Mouse (Mus musculus) right cerebral cortex, postnatal 14 days (tissue): ENCODE data around the gene BC034090.
"Not testable (repeated sequence)": the region's sequence is repeated elsewhere in the genome, so short reads cannot be mapped to it uniquely, and the experiment has no call there.

ENCODE experiments used
- DNase-seq: peaks from one replicate; pipeline ENCODE4 v3.0.0; 2022

The BC034090 gene

DNA sequence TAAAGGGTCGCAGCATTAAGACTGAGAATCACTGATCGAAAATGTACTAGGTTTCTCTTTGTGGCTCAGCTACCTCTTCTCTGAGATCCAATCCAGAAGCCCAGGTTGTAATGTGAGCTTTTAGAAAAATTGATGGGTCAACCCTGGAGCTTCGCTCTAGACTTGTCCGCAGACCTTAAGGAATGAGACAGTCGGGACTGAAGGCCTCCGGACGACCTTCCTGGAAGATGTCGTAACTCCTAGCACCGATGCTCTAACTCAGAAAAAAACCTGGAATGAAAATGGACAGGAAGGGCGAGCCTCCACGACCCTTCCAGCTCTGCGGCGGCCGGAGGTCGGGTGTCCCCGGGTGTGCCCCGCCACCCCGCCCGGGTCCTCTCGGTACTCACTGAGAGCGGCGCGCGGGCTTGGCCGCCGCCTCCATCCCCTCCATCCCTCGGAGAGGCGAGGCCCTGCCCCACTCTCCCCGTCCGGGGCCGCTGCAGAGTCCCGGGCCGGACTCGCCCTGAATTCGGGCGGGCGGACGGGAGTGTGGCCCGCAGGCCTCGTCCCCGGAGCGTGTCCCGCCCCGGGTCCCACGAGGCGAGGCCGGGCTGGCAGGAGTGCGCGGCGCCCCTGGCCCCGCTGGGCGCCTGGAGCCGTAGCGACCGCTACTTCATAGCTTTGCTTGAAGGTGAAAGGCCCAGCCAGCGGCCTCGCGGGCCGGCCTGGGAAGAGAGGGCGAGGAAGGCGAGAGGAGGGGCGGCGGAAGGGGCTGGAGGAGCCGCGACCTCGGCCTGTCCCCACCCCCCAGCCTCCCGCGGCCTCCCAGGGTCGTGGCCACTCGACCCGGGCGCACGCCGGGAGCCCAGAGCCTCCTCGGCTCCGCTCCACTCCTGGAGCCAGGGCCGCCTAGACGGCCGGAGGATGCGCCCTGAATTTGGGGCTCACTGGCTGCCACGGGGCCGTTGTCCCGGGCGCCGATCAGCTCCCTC lies at the start of gene BC034090:
BC034090 (minus strand) TSS at position 648 of the 974 bp plus-strand sequence.
- peak; percentile 17 for DNase-seq

GRCm38 (mm10) chr1:155293446-155293845 lies 49.2 kb upstream of the BC034090 start:
- DNase-seq: no peak

- DNase-seq: no peak
Observed at GRCm38 (mm10) chr1:155289411-155289810, 45.2 kb upstream of the BC034090 start.

DNA sequence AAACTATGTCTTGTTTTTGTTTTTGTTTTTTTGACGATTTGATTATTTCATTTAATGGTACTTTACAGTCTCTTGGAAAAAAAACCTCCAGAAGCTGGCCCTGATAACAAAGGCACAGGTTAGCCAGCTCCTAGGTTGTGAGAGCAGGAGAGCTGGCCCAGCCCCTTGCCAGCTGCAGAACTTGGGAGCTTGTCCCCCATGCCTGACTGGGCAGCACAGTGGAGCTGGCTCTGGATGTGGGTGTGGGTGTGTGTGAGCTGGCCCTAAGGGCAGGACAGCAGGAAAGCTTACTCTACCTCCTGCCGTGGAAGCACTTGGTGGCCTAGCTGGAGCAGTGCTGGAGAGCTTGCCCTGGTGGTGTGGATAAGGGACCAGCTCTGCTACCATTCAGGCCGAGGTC lies 43.8 kb upstream of the BC034090 start:
- DNase-seq: no peak

DNA sequence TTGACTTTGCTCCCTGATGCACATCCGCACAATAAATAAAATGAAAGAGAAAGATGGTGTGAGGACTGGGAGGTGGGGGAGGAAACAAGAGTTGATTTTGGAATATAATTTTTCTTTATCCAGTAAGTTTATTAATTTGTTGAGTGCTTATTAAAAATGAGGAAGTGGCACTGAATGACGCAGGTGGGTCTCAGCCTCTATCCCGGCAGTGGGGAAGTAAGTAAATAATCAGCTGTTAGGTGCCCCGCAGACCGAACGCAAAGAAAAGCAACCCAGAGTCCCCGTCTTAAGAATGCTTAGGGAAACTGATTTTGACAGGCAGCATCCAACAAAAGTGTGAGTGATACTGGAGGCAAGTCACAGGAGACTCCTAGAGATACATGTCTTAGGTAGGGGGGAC lies 39.6 kb upstream of the BC034090 start:
- no peak for DNase-seq

- peak; percentile 59 for DNase-seq
Observed at GRCm38 (mm10) chr1:155281003-155281793, 37.0 kb upstream of the BC034090 start.

- no peak for DNase-seq
Observed at GRCm38 (mm10) chr1:155280306-155280705, 36.1 kb upstream of the BC034090 start.

GRCm38 (mm10) chr1:155276381-155277033 lies 32.3 kb upstream of the BC034090 start:
- no peak for DNase-seq

GRCm38 (mm10) chr1:155275793-155276192 lies 31.5 kb upstream of the BC034090 start:
- no peak for DNase-seq

GRCm38 (mm10) chr1:155274976-155275375 lies 30.7 kb upstream of the BC034090 start:
- DNase-seq: no peak

GRCm38 (mm10) chr1:155272953-155273352 lies 28.7 kb upstream of the BC034090 start:
- DNase-seq: no peak

- not testable (repeated sequence) for DNase-seq
Observed at GRCm38 (mm10) chr1:155262496-155262895, 18.3 kb upstream of the BC034090 start.

GRCm38 (mm10) chr1:155254309-155254708 lies 10.1 kb upstream of the BC034090 start:
- no peak for DNase-seq

- DNase-seq: no peak
Observed at GRCm38 (mm10) chr1:155253126-155253525, 8.9 kb upstream of the BC034090 start.

GRCm38 (mm10) chr1:155252631-155253121 lies 8.4 kb upstream of the BC034090 start:
- no peak for DNase-seq

- no peak for DNase-seq
Observed at GRCm38 (mm10) chr1:155251596-155251995, 7.4 kb upstream of the BC034090 start.

- DNase-seq: no peak
Observed at GRCm38 (mm10) chr1:155250531-155251135, 6.4 kb upstream of the BC034090 start.

DNA sequence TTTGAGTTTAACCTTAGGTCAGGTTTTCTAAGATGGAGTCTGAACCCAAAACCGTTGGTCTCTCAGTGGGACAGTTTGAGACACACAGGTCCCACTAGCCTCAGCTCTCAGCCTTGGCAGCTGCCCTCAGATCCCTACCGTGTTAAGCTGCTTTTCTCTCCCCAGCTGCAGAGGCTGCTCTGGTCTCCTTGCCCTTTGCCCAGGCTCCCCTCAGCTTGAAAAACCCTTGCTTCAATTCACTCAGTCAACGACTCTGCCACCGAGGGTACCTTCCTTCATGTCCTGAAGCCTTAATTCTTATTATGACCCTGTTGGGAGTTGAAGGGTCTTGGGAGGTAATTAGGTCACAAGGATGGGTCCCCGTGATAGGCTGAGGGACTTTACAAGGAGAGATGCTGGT lies 5.7 kb upstream of the BC034090 start:
- DNase-seq: no peak

GRCm38 (mm10) chr1:155248041-155248440 lies 3.8 kb upstream of the BC034090 start:
- no peak for DNase-seq

DNA sequence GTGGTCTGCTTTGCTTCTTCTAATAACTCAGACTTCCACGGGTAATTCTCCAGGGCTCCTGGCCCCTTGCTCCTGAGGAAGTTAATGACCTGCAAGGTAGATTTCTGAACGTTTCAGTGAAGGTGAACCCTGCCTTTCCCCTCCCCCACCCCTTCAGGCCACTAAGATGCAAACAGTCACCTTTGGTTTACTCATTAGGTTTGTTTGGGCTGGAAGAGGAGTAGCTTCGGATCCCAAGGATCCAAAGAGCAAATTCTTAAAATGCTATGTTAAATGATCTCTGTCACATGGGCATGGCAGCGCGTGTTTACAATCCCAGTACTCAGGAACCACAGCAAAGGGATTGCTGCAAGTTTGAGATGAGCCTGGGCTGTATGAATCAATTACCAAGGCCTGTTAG lies 3.2 kb upstream of the BC034090 start:
- DNase-seq: no peak

GRCm38 (mm10) chr1:155245516-155245915 lies 1.3 kb upstream of the BC034090 start:
- DNase-seq: peak; percentile 3

DNA sequence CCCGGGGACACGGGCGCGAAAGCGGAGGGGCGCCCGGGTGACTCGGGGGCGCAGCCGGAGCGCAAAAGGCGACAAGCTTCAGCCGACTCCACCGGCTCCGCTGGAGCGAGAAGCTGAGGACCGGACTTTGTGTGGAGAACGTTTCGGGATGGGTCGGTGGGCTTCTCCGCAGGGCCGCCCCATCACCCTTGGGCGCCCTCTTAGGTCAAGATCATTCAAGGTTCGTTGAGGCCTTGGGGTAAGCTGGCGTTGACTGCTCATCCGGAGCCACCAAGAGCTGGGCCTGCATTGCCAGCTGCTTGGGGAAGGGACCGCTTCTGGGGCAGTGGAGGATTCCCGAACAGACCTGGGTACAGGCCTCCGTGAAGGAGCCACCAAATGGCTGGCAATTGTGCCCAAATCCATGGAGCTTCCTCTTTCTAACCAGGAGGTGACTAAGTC lies 547 bp upstream of the BC034090 start:
- DNase-seq: peak; percentile 3

DNA sequence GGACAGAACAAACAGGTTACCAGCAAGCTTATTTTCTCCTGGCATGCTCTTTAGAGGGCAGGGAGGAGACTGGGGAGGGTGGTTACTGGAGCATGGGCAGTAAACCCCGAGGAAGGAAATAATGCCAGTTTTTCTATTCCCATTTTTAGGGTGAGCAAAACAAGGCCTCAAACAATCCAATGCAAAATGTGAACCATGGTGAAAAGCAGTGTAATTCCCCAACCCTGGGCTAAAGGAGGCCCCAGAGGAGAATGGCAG lies 1.8 kb downstream of the BC034090 start:
- DNase-seq: no peak
